Mouse (Mus musculus) E14TG2a.4 (cell line): Measurements from ENCODE around the gene Olfr1404.

ENCODE experiments used
- CTCF ChIP-seq: conservative IDR thresholded peaks from 2 replicates; pipeline ENCODE4 v1.5.1; 2014; ENCODE audit warnings: low read length
- POU5F1 ChIP-seq: IDR thresholded peaks from 2 replicates; pipeline ENCODE4 v1.6.1; 2014; ENCODE audit warnings: low read length, borderline replicate concordance

DNA sequence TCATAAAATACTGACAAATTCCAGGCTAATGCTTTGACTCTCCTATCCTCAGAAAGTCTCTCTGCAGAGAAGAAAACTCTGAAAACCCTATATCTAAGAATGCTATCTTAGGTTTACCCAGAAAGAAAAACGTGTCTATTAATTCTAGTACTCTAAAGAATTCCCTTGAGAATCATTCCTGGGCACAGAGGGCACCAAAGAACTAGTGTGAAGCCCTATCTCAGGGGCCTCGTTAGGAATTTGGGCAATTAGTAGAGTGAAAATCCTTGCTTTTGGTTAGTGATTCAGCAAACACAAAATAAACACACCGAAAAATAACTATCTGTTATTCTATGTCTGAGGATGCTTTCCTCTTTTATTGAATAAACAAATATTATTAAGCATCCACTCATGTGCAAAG, 21.7 kb upstream of the Olfr1404 start, which contains the start of gene Olfr1406:
- TF ChIP-seq CTCF (no peak), POU5F1 (no peak)
